Mouse (Mus musculus) myocyte (in vitro differentiated cells): ENCODE results near the gene Mill2.
A peak's percentile ranks its signal among the peaks of the same experiment; 100 is the strongest.

Experiments used
- E2F4 ChIP-seq: IDR thresholded peaks from one replicate; pipeline ENCODE4 v1.6.1; 2011; ENCODE audit warnings: mild to moderate bottlenecking, control low read depth, moderate library complexity; ENCODE audit not compliant: insufficient read depth
- MAX ChIP-seq: IDR thresholded peaks from one replicate; pipeline ENCODE4 v1.6.1; 2011; ENCODE audit warnings: low read depth, mild to moderate bottlenecking, control low read depth
- MYOD1 ChIP-seq, 3 experiments: IDR thresholded peaks; one replicate each; pipeline ENCODE4 v1.6.1; 2011; ENCODE audit warnings: control low read depth in 2 of 3, low read depth in 2 of 3, mild to moderate bottlenecking in 2 of 3, moderate library complexity in 1 of 3; ENCODE audit not compliant: insufficient read length in 2 of 3, control insufficient read depth in 1 of 3
- MYOG ChIP-seq, 3 experiments: IDR thresholded peaks; one replicate each; pipeline ENCODE4 v1.6.1; 2011; ENCODE audit warnings: control low read depth in 2 of 3, low read depth in 2 of 3, mild to moderate bottlenecking in 2 of 3; ENCODE audit not compliant: insufficient read length in 2 of 3, control insufficient read depth in 1 of 3, insufficient read depth in 1 of 3
- POLR2A ChIP-seq: IDR thresholded peaks from one replicate; pipeline ENCODE4 v1.6.1; 2011; ENCODE audit warnings: low read depth, mild to moderate bottlenecking, control low read depth, moderate library complexity; ENCODE audit not compliant: insufficient read length
- TCF12 ChIP-seq: IDR thresholded peaks from one replicate; pipeline ENCODE4 v1.6.1; 2011; ENCODE audit warnings: mild to moderate bottlenecking, control low read depth; ENCODE audit not compliant: poor library complexity, insufficient read depth, severe bottlenecking
- USF1 ChIP-seq: IDR thresholded peaks from one replicate; pipeline ENCODE4 v1.6.1; 2011; ENCODE audit warnings: low read depth, mild to moderate bottlenecking, control low read depth, moderate library complexity

DNA sequence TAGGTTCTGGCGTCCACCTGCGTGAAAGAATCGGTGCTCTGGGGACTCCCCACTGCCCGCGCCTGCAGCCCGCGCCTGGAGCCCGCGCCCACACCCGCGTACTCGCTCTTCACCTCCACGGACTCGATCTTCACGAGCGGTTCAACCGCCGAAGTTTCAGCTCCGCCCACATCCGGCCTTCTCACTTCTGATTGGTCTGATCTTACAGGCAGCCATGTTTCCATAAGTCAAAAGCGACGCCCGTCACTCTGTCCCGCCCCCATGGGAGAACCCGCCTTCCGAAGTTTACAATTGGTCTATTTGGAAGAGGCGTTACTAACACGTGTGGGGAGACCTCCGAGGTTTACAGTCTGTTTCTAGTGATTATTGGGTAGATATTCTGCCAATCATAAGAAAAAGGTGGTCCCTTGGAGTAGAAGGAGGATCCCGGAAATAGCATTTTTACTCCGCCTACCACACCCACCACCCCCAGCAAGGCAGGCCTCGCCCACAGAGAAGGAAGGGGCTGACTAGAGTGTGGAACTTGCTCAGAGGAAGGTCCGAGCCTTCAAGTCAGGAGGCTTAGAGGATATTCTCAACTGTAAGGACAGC is 70.6 kb downstream of the Mill2 start, which contains the start of gene Ccdc61:
- TF ChIP-seq POLR2A (peak; percentile 67), MAX (no peak), USF1 (peak; percentile 76), MYOD1 (IDR thresholded peaks at IDR 0.05; ENCODE audit: control insufficient read depth in 1 of 3, insufficient read length in 2 of 3, low read depth in 2 of 3) (no peak), TCF12 (no peak), MYOG (IDR thresholded peaks at IDR 0.05; ENCODE audit: control insufficient read depth in 1 of 3, insufficient read depth in 1 of 3, insufficient read length in 2 of 3, low read depth in 2 of 3) (no peak), E2F4 (no peak)
